Mouse (Mus musculus) neutrophil, adult 83 days (primary cell): ENCODE data around the gene Gm17571. TPM values are rescaled to one million over a fixed set of nuclear protein-coding genes. Genes with fewer than 3 reads are reported as not detected.

ENCODE experiments used
- total RNA-seq, 2 experiments: library from RNA; stranded (reverse); gene quantifications; one replicate each; pipeline ENCODE4 v1.2.4; 2023

Gm17571 gene
- total RNA-seq = not detected

GRCm38 (mm10) chr9:13446703-13447285, at the start of gene Gm17571:
TSS of gene Gm17571 (minus strand) at chr9:13446753.

Other genes with a start within 250 kb of the Gm17571 start
- gene Jrkl, start 200.9 kb downstream of the Gm17571 start, total RNA-seq = 10 to 100 TPM; 11.2 to 12.0 TPM
- gene Ccdc82, start 199.8 kb downstream of the Gm17571 start, total RNA-seq = 10 to 100 TPM; 34.9 to 38.3 TPM
- 1 to 10 TPM; 1.4 to 1.5 TPM for gene Maml2, start 148.8 kb downstream of the Gm17571 start, total RNA-seq